Mouse (Mus musculus) heart, adult 2 months (tissue): ENCODE measurements around the gene Atp1a4. TPM values are rescaled to one million over a fixed set of nuclear protein-coding genes. Genes with fewer than 3 reads are reported as not detected.

Experiments
- DNase-seq, 2 experiments: peaks; one replicate each; pipeline ENCODE4 v3.0.0; 2021
- H3K27ac ChIP-seq: fragments of 200-600 bp; 2 replicates; pipeline ENCODE4 v1.8.1; 2022
- H3K27me3 ChIP-seq: fragments of 200-500 bp; 2 replicates; pipeline ENCODE4 v1.6.1; 2012; ENCODE audit warnings: mild to moderate bottlenecking, low read length, inconsistent platforms, mixed read lengths; ENCODE audit not compliant: control insufficient read depth, insufficient read depth
- H3K36me3 ChIP-seq: fragments of 200-500 bp; 2 replicates; pipeline ENCODE4 v1.6.1; 2012; ENCODE audit warnings: low read length, inconsistent platforms; ENCODE audit not compliant: control insufficient read depth, insufficient read depth
- H3K4me1 ChIP-seq: fragments of 200-500 bp; 2 replicates; pipeline ENCODE4 v1.6.1; 2011; ENCODE audit warnings: low read length; ENCODE audit not compliant: control insufficient read depth, insufficient read depth
- H3K4me3 ChIP-seq: fragments of 200-600 bp; 2 replicates; pipeline ENCODE4 v1.8.1; 2022
- H3K79me2 ChIP-seq: fragments of 200-500 bp; replicated peaks from 2 replicates; pipeline ENCODE4 v1.6.1; 2012; ENCODE audit warnings: mild to moderate bottlenecking, inconsistent platforms, low read length, moderate library complexity, mixed read lengths; ENCODE audit not compliant: control insufficient read depth, insufficient read depth
- H3K9ac ChIP-seq: fragments of 200-500 bp; 2 replicates; pipeline ENCODE4 v1.6.1; 2012; ENCODE audit warnings: low read depth, mild to moderate bottlenecking, control low read depth, inconsistent platforms, low read length, mixed read lengths
- CTCF ChIP-seq: fragments of 200-600 bp; IDR thresholded peaks from 2 replicates; pipeline ENCODE4 v1.8.1; 2022; ENCODE audit warnings: antibody characterized with exemption, mild to moderate bottlenecking, moderate library complexity
- EP300 ChIP-seq: fragments of 200-500 bp; IDR thresholded peaks from 2 replicates; pipeline ENCODE4 v1.6.1; 2011; ENCODE audit warnings: low read depth, low read length, control low read depth; ENCODE audit not compliant: insufficient read depth
- POLR2A ChIP-seq: fragments of 200-500 bp; IDR thresholded peaks from 2 replicates; pipeline ENCODE4 v1.6.1; 2011; ENCODE audit warnings: mild to moderate bottlenecking, low read depth, low read length, control low read depth; ENCODE audit not compliant: insufficient read depth
- WGBS: fragments of 180-500 bp; shearing (Covaris S2); methylation state at CpG from one replicate; pipeline ENCODE4 v1.1.7; 2018; 5-methylcytosine and 5-hydroxymethylcytosine counted together
- intact Hi-C: fragments of 180-260 bp; cut with DNase I; formaldehyde crosslinking; loops from one replicate; pipeline ENCODE4 v1.15.1; 2025
- polyA plus RNA-seq: library from polyadenylated mRNA; depleted of rRNA; stranded (reverse); fragments of >200 nt; gene quantifications from 2 replicates; pipeline ENCODE4 v1.2.3, GENCODE M21; 2012
- total RNA-seq, 2 experiments: library from RNA; stranded (reverse); gene quantifications; 2 replicates each; pipeline ENCODE4 v1.2.3; 2021

The Atp1a4 gene
- total and polyA plus RNA-seq, 3 experiments, result 0.10 TPM; not detected in 2

GRCm38 (mm10) chr1:172297611-172298537 lies 39.7 kb upstream of the Atp1a4 start, which contains the start of gene Atp1a2:
TSS of gene Atp1a2 (minus strand) at chr1:172298064.
- intact Hi-C loops, result loop anchor here (2.0 kb wide), 1 partner anchor 17 kb away; no protein-coding TSS in a partner anchor
- H3K9ac ChIP-seq, result peak within 1 kb of the TSS; percentile 85

DNA sequence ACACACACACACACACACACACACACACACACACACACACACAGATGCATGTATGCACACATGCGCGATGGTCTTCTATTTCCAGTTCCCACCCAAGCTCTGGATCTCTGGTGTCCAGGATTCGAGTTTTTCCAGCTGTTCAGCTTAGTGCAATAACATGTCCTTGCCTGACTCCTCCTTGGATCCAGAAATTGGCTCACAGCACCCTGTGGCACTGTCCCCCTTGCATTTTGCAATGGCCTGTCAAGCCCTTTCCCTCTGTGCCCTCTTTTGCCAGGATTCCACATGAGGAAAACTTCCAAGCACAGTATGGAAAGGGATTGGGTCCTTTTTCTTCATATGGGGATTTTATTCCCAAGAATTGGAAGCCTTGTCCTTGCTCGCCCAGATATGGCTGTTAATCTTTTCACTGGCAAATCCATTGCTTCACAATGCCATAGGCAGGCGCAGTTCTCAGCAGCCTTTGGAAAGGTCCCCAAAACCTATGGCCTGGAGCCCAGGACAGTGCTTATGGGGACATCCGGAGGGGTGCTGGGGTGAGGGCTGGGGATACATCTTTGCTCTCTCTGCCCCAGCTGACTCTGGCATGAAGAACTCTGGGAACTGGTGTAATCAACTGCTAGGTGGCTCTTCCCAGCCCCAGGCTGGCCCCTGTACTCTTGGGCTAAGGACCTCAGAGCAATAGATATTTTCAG lies 38.7 kb upstream of the Atp1a4 start:
- no peaks in the 10 kb centered on the region for H3K27me3 ChIP-seq
- peak overlapping the region; percentile 62 for H3K4me3 ChIP-seq
- no peaks in the 10 kb centered on the region for H3K36me3 ChIP-seq
- DNase-seq, result peak; percentile 70
- peak overlapping the region; percentile 97 for H3K27ac ChIP-seq
- TF ChIP-seq EP300, result no peak
- no peak for TF ChIP-seq CTCF
- TF ChIP-seq POLR2A, result no peak; the same call in 1 of the 2 replicates
- H3K79me2 ChIP-seq, result no peaks in the 10 kb centered on the region
- H3K4me1 ChIP-seq, result peaks cover 9% of the 10 kb centered on the region
- peak overlapping the region; percentile 85 for H3K9ac ChIP-seq
- 34% methylated on average over 6 of the region's 6 CpGs for WGBS
- intact Hi-C loops, result loop anchor here (2.0 kb wide), 1 partner anchor 16 kb away; no protein-coding TSS in a partner anchor

More at GRCm38 (mm10) chr1:172297611-172298537, 39.7 kb upstream of the Atp1a4 start, which contains the start of gene Atp1a2:
- 16% methylated on average over 16 of the region's 16 CpGs for WGBS
- Histone ChIP-seq H3K27me3 (no peaks in the 10 kb centered on the region), H3K4me3 (peak within 1 kb of the TSS; percentile 62), H3K4me1 (peaks cover 10% of the 10 kb centered on the region), H3K36me3 (no peaks in the 10 kb centered on the region), H3K79me2 (no peaks in the 10 kb centered on the region), H3K27ac (peak within 1 kb of the TSS; percentile 97)
- TF ChIP-seq EP300, result peak; percentile 71; the same call in 1 of the 2 replicates
- TF ChIP-seq POLR2A, result peak; percentile 98
- TF ChIP-seq CTCF, result no peak
- peak; percentile 82 to 87 for DNase-seq

- Histone ChIP-seq H3K36me3 (no peaks in the 10 kb centered on the region), H3K27ac (peak overlapping the region; percentile 97), H3K4me1 (peaks cover 9% of the 10 kb centered on the region), H3K9ac (peak overlapping the region; percentile 85), H3K27me3 (no peaks in the 10 kb centered on the region), H3K4me3 (peak overlapping the region; percentile 49), H3K79me2 (no peaks in the 10 kb centered on the region)
- peak; percentile 57 to 64 for DNase-seq
- intact Hi-C loops, result loop anchor here (2.0 kb wide), 1 partner anchor 15 kb away; no protein-coding TSS in a partner anchor
- WGBS, result 37% methylated on average over 4 of the region's 4 CpGs
- TF ChIP-seq EP300 (0 out of 2 replicates have a peak, but pooled peaks have one; percentile 22), CTCF (no peak)
Measured at GRCm38 (mm10) chr1:172295751-172296197, 37.6 kb upstream of the Atp1a4 start.

DNA sequence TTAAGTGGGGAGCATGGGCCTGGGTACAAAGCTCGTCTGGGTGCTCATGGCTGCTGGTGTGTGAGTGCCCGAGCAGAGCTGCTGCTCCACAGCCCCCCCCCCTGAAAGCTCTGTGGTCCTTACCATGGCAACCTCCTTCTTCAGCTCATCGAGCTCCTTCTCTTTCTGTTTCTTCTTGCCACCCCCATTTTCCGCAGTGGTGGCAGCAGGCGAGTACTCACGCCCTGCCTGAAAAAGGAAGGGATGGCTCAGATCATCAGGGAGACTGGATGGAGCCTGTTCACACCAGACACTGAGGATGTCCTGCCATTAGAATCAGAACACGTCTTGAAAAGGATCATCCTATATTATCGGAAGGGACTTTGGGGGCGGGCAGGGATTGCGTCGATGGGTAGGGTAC lies 35.2 kb upstream of the Atp1a4 start:
- TF ChIP-seq EP300 (no peak), POLR2A (no peak), CTCF (no peak)
- no peaks in the 10 kb centered on the region for H3K79me2 ChIP-seq
- no peak for DNase-seq
- no peaks in the 10 kb centered on the region for H3K36me3 ChIP-seq
- no peaks in the 10 kb centered on the region for H3K27me3 ChIP-seq
- H3K4me3 ChIP-seq, result no peak overlapping the region
- intact Hi-C loops, result no loop called here
- H3K9ac ChIP-seq, result no peak overlapping the region
- WGBS, result 85% methylated on average over 11 of the region's 11 CpGs
- no peak overlapping the region for H3K27ac ChIP-seq
- H3K4me1 ChIP-seq, result peaks cover 4% of the 10 kb centered on the region

DNA sequence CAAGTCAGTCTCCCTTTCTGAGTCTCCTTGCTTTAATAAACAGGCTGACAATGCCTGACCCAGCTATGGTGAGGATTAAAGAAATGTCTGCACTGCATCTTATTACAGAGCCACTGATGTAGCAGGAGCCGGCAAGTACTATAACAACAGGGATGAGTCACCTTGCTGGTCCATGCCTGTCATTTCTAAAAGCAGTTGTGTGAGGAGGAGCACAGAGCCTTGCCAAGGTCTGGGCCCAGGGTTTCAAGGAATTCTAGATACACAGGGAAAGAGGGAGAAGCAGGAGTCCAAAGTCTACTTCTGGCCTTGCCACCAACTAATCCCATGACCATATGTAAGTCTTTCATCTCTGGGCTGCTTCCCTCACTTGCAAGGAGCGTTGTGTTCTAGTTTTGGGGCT lies 34.7 kb upstream of the Atp1a4 start:
- Histone ChIP-seq H3K27ac (no peak overlapping the region), H3K4me1 (0 out of 2 replicates have a peak, but pooled peaks cover 1% of the 10 kb centered on the region), H3K79me2 (no peaks in the 10 kb centered on the region), H3K27me3 (no peaks in the 10 kb centered on the region), H3K4me3 (no peak overlapping the region), H3K9ac (no peak overlapping the region), H3K36me3 (no peaks in the 10 kb centered on the region)
- intact Hi-C loops, result no loop called here
- DNase-seq, result no peak
- TF ChIP-seq EP300 (no peak), CTCF (no peak), POLR2A (0 out of 2 replicates have a peak, but pooled peaks have one; percentile 18)
- 59% methylated on average over 2 of the region's 2 CpGs for WGBS
